Mouse (Mus musculus) intestine, embryonic 15.5 days (tissue): ENCODE results near the gene Robo3. TPM values are rescaled to one million over a fixed set of nuclear protein-coding genes. Genes with fewer than 3 reads are reported as not detected.
A peak's percentile ranks its signal among the peaks of the same experiment; 100 is the strongest.

Source experiments
- ATAC-seq: fragments of 200-750 bp; cut with Nextera tagmentation; 2 replicates; pipeline ENCODE4 v1.8.0; 2017; ENCODE audit warnings: moderate TSS enrichment, moderate library complexity
- H3K27ac ChIP-seq: fragments of 300-500 bp; sonication (generic); 2 replicates; pipeline ENCODE4 v1.5.1; 2015; ENCODE audit warnings: mild to moderate bottlenecking, inconsistent platforms
- H3K27me3 ChIP-seq: fragments of 300-500 bp; sonication (generic); replicated peaks from 2 replicates; pipeline ENCODE4 v1.6.1; 2015; ENCODE audit warnings: inconsistent platforms
- H3K36me3 ChIP-seq: fragments of 300-500 bp; sonication (generic); 2 replicates; pipeline ENCODE4 v1.6.1; 2015; ENCODE audit warnings: inconsistent platforms
- H3K4me1 ChIP-seq: fragments of 300-500 bp; sonication (generic); replicated peaks from 2 replicates; pipeline ENCODE4 v1.6.1; 2015; ENCODE audit warnings: inconsistent platforms
- H3K4me2 ChIP-seq: fragments of 300-500 bp; sonication (generic); replicated peaks from 2 replicates; pipeline ENCODE4 v1.6.1; 2015; ENCODE audit warnings: mild to moderate bottlenecking, inconsistent platforms
- H3K4me3 ChIP-seq: fragments of 300-500 bp; sonication (generic); replicated peaks from 2 replicates; pipeline ENCODE4 v1.5.1; 2015; ENCODE audit warnings: inconsistent platforms
- H3K9ac ChIP-seq: fragments of 300-500 bp; sonication (generic); 2 replicates; pipeline ENCODE4 v1.6.1; 2015; ENCODE audit warnings: inconsistent platforms
- H3K9me3 ChIP-seq: fragments of 300-500 bp; sonication (generic); 2 replicates; pipeline ENCODE4 v1.6.1; 2016; ENCODE audit warnings: inconsistent platforms
- WGBS: fragments of 180-500 bp; shearing (Covaris S2); methylation state at CpG from one replicate; pipeline ENCODE4 v1.1.7; 2015; 5-methylcytosine and 5-hydroxymethylcytosine counted together
- polyA plus RNA-seq: library from polyadenylated mRNA; unstranded; fragments of >200 nt; fragmentation: Nextera tagmentation; extraction: Ambion mirVana; gene quantifications from 2 replicates; pipeline ENCODE4 v1.2.1, GENCODE M21; 2015

Robo3 gene
- polyA plus RNA-seq, 1 experiment from 2014 or later: not detected

- Histone ChIP-seq H3K9me3 (no peaks in the 10 kb centered on the region), H3K9ac (no peak overlapping the region), H3K36me3 (no peaks in the 10 kb centered on the region), H3K27ac (no peak overlapping the region), H3K4me1 (0 out of 2 replicates have a peak, but pooled peaks cover 3% of the 10 kb centered on the region), H3K4me2 (no peak overlapping the region), H3K4me3 (no peak overlapping the region), H3K27me3 (peaks cover 67% of the 10 kb centered on the region)
- 7% methylated on average over 6 of the region's 6 CpGs for WGBS
- ATAC-seq: no peak
Observed at GRCm38 (mm10) chr9:37454011-37454492, 21.0 kb upstream of the Robo3 start.

GRCm38 (mm10) chr9:37453328-37453727 lies 20.3 kb upstream of the Robo3 start:
- no peak overlapping the region for H3K4me2 ChIP-seq
- H3K36me3 ChIP-seq: no peaks in the 10 kb centered on the region
- 0 out of 2 replicates have a peak, but pooled peaks cover 3% of the 10 kb centered on the region for H3K4me1 ChIP-seq
- ATAC-seq: no peak
- H3K9me3 ChIP-seq: no peaks in the 10 kb centered on the region
- no peak overlapping the region for H3K9ac ChIP-seq
- H3K27me3 ChIP-seq: peaks cover 59% of the 10 kb centered on the region
- H3K27ac ChIP-seq: no peak overlapping the region
- WGBS: 40% methylated on average over 4 of the region's 4 CpGs
- H3K4me3 ChIP-seq: no peak overlapping the region

DNA sequence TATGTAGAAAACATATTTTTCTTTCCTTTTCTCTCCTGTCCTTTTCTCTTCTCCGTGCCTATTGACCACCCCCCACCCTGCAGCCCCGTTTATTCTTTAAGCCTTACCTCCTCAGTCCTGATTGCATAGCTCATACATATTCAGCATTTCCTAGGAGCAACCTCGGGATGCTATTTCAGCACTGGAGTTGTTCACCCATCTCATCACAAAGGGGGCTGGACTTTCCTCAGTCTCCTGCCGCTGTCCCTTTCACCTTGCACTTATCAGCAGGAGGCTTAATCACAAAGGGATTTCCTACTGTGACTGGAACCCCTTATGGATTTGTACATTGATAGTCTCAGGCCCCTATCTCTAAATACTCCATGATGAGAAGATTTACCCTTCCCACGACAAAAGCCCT lies 19.4 kb upstream of the Robo3 start:
- Histone ChIP-seq H3K9me3 (no peaks in the 10 kb centered on the region), H3K4me2 (no peak overlapping the region), H3K27ac (no peak overlapping the region), H3K4me1 (0 out of 2 replicates have a peak, but pooled peaks cover 3% of the 10 kb centered on the region), H3K9ac (no peak overlapping the region), H3K36me3 (no peaks in the 10 kb centered on the region), H3K27me3 (peaks cover 53% of the 10 kb centered on the region), H3K4me3 (no peak overlapping the region)
- WGBS: 0% methylated on average over 5 of the region's 5 CpGs
- ATAC-seq: no peak

- peaks cover 4% of the 10 kb centered on the region for H3K4me1 ChIP-seq
- no peak overlapping the region for H3K4me2 ChIP-seq
- H3K27ac ChIP-seq: no peak overlapping the region
- no peak for ATAC-seq
- peaks cover 27% of the 10 kb centered on the region for H3K27me3 ChIP-seq
- WGBS: 33% methylated on average over 3 of the region's 3 CpGs
- no peaks in the 10 kb centered on the region for H3K9me3 ChIP-seq
- no peak overlapping the region for H3K4me3 ChIP-seq
- no peak overlapping the region for H3K9ac ChIP-seq
- H3K36me3 ChIP-seq: no peaks in the 10 kb centered on the region
Observed at GRCm38 (mm10) chr9:37437772-37438735, 5.0 kb upstream of the Robo3 start.

DNA sequence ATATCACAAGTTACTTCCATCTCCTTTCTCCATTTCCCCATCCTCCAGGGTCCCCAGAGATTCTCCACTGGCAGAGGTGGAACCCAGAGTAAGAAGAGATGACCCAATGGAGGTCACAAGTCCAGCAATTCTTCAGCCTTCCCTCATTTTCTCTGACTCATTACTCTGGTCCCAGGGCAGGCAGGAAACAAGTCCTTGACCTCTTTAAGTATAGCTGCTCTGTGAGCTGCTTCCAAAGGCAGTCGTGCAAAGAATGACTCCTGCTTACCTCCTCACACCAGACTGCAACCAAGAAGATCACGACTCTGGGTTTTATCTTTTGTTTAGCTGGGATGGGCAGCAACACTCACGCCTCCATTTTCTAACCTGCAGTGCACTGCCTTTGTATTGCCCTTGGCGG lies 2.6 kb upstream of the Robo3 start:
- Histone ChIP-seq H3K27ac (no peak overlapping the region), H3K9ac (no peak overlapping the region), H3K27me3 (peaks cover 52% of the 10 kb centered on the region), H3K4me2 (no peak overlapping the region), H3K4me1 (peaks cover 12% of the 10 kb centered on the region), H3K4me3 (no peak overlapping the region), H3K36me3 (no peaks in the 10 kb centered on the region), H3K9me3 (no peaks in the 10 kb centered on the region)
- WGBS: 3% methylated on average over 4 of the region's 4 CpGs
- ATAC-seq: no peak

DNA sequence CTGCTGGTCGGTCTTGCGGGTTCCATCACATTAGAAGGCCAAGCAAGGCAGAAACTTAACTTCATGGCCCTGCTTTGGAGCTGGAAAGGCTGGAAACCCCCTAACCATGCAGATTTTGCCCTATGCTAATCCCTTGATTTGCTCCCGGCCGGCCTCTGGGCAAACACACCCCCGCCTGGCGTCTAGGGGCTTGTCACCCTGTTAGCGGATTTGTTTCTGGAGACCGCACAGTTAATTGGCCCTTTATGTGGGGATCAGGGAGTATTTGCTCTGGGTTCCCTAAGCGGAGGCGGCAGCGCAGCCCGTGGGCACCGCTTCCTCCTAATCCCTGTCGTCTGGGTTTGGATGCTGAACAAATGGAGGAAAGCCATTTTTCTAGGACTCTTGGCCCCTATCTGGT lies 1.9 kb upstream of the Robo3 start:
- Histone ChIP-seq H3K4me1 (peaks cover 12% of the 10 kb centered on the region), H3K27ac (no peak overlapping the region), H3K4me2 (no peak overlapping the region), H3K36me3 (no peaks in the 10 kb centered on the region), H3K9me3 (no peaks in the 10 kb centered on the region), H3K4me3 (no peak overlapping the region), H3K9ac (no peak overlapping the region), H3K27me3 (peaks cover 59% of the 10 kb centered on the region)
- ATAC-seq: no peak
- WGBS: 3% methylated on average over 14 of the region's 14 CpGs

DNA sequence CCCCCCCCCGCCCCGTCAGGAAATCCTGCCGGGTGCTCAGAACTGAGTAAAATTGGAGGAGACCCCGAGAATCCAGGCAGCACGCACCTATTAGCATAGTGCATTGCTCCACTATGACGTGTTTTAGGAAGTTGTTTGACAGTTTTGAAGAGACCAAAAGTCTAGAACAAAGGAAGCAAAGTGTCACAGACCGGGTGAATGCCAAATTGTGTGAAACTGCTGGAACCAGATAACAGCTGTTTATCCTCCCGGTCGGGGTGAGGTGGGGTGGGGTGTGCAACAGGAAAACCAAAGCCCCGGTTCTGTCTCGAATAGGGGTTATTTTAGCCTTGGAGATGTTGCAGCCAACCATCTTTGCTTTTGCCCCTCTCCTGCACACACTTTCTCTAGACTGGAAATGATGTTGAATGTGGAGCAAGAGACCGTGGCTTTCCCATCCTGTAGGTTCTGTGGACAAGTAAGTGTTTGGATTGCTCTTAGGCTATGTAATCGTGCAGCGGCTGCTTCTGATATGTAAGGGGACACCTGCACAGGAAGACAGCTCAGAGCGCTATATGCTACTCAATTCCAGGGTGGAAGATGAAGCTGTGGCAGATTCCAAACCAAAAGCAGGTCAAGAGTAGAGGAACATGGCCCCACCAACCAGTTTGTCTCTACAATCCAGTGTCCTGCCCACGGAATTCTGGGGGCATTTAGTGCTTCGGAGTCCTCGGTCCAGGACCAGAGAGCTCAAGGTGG lies 946 bp upstream of the Robo3 start:
- Histone ChIP-seq H3K9ac (no peak overlapping the region), H3K4me2 (0 out of 2 replicates have a peak overlapping the region, but pooled peaks have one; percentile 58), H3K4me3 (no peak overlapping the region), H3K4me1 (peaks cover 12% of the 10 kb centered on the region), H3K9me3 (no peaks in the 10 kb centered on the region), H3K27ac (no peak overlapping the region), H3K27me3 (peaks cover 68% of the 10 kb centered on the region), H3K36me3 (no peaks in the 10 kb centered on the region)
- WGBS: 2% methylated on average over 18 of the region's 18 CpGs
- ATAC-seq: no peak

- WGBS: 2% methylated on average over 16 of the region's 17 CpGs
- H3K27ac ChIP-seq: no peak overlapping the region
- no peak overlapping the region for H3K4me3 ChIP-seq
- H3K36me3 ChIP-seq: no peaks in the 10 kb centered on the region
- H3K4me1 ChIP-seq: peaks cover 12% of the 10 kb centered on the region
- H3K27me3 ChIP-seq: peaks cover 80% of the 10 kb centered on the region
- peak overlapping the region; percentile 58 for H3K4me2 ChIP-seq
- peak; percentile 84 for ATAC-seq
- no peaks in the 10 kb centered on the region for H3K9me3 ChIP-seq
- H3K9ac ChIP-seq: no peak overlapping the region
Observed at GRCm38 (mm10) chr9:37432026-37432666, 900 bp downstream of the Robo3 start.

DNA sequence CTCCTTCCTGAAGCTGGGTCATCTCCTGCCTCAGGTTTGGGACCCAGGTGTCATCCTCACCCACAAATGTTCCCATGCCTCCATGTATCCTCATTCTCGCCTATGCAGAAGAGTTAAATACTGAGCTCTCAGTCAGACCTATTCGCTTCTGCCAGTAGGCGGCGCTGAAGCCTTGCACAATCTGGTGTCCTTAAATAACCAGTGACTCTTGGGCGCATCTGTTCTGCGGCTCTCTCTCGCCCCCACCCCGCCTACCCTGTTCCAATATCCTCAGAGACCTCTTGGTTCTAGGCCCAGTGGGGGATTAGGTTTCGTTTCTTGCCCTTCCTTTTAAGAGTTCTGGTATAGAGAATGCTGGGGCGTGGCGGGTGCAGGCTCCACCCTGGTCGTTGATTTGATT lies 2.5 kb downstream of the Robo3 start:
- no peak overlapping the region for H3K9ac ChIP-seq
- peaks cover 12% of the 10 kb centered on the region for H3K4me1 ChIP-seq
- no peak overlapping the region for H3K4me3 ChIP-seq
- peak; percentile 67; the same call in 1 of the 2 replicates for ATAC-seq
- H3K27me3 ChIP-seq: peaks cover 77% of the 10 kb centered on the region
- H3K9me3 ChIP-seq: no peaks in the 10 kb centered on the region
- no peak overlapping the region for H3K27ac ChIP-seq
- no peaks in the 10 kb centered on the region for H3K36me3 ChIP-seq
- peak overlapping the region; percentile 44 for H3K4me2 ChIP-seq
- 2% methylated on average over 12 of the region's 12 CpGs for WGBS

GRCm38 (mm10) chr9:37429326-37429725 lies 3.7 kb downstream of the Robo3 start:
- Histone ChIP-seq H3K4me3 (no peak overlapping the region), H3K36me3 (no peaks in the 10 kb centered on the region), H3K4me2 (no peak overlapping the region), H3K9me3 (no peaks in the 10 kb centered on the region), H3K9ac (no peak overlapping the region), H3K27ac (no peak overlapping the region), H3K27me3 (peaks cover 66% of the 10 kb centered on the region), H3K4me1 (peaks cover 12% of the 10 kb centered on the region)
- WGBS: 18% methylated on average over 26 of the region's 26 CpGs
- ATAC-seq: no peak

DNA sequence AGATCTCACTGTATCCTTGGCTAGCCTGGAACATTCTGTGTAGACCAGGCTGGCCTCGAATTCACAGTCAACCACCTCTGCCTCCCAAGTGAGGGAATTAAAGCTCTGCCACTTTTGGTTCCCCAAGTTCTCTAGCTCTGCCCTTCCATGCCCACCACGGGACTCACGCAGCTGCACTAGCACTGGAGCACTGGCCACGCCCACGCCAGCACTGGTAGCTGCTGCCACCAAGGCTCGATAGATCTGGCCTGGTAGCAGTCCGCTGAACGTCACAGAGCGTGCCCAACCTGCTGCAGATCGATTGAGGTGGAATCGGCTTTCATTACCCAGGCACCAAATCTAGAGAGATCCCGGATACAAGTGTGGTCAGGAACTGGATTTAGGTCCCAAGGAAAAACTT lies 11.8 kb downstream of the Robo3 start:
- H3K4me1 ChIP-seq: peaks cover 4% of the 10 kb centered on the region; the same call in 1 of the 2 replicates
- H3K4me3 ChIP-seq: 0 out of 2 replicates have a peak overlapping the region, but pooled peaks have one; percentile 34
- H3K27me3 ChIP-seq: 0 out of 2 replicates have a peak, but pooled peaks cover 4% of the 10 kb centered on the region
- peak; percentile 60 for ATAC-seq
- H3K9me3 ChIP-seq: no peaks in the 10 kb centered on the region
- H3K27ac ChIP-seq: no peak overlapping the region
- peak overlapping the region; percentile 73 for H3K4me2 ChIP-seq
- no peaks in the 10 kb centered on the region for H3K36me3 ChIP-seq
- WGBS: 24% methylated on average over 12 of the region's 12 CpGs
- no peak overlapping the region for H3K9ac ChIP-seq

GRCm38 (mm10) chr9:37420676-37421075 lies 12.4 kb downstream of the Robo3 start:
- peak; percentile 95 for ATAC-seq
- 0 out of 2 replicates have a peak, but pooled peaks cover 4% of the 10 kb centered on the region for H3K27me3 ChIP-seq
- no peaks in the 10 kb centered on the region for H3K9me3 ChIP-seq
- under 1% methylated on average over 27 of the region's 27 CpGs for WGBS
- H3K9ac ChIP-seq: no peak overlapping the region
- no peak overlapping the region for H3K27ac ChIP-seq
- H3K4me1 ChIP-seq: peaks cover 4% of the 10 kb centered on the region; the same call in 1 of the 2 replicates
- peak overlapping the region; percentile 73 for H3K4me2 ChIP-seq
- no peaks in the 10 kb centered on the region for H3K36me3 ChIP-seq
- H3K4me3 ChIP-seq: peak overlapping the region; percentile 34
